Mouse (Mus musculus): ENCODE measurements around the gene Ppox. TPM values are rescaled to one million over a fixed set of nuclear protein-coding genes. Genes with fewer than 3 reads are reported as not detected.
"Not testable (repeated sequence)": the region's sequence is repeated elsewhere in the genome, so short reads cannot be mapped to it uniquely, and the experiment has no call there.

The Ppox gene
- polyA plus RNA-seq, 1 experiment from 2014 or later = 48.6 TPM

- no peak for ATAC-seq (replicated peaks; ENCODE audit: low FRiP score, low TSS enrichment, low read depth)
- H3K4me1 ChIP-seq (replicated peaks; ENCODE audit: control insufficient read depth, insufficient read depth, low read length) = peaks cover 47% of the 10 kb centered on the region
- WGBS = 11% methylated on average over 13 of the region's 13 CpGs
These were observed 33.5 kb downstream of the Ppox start for GRCm38 (mm10) chr1:171247453-171247841.

GRCm38 (mm10) chr1:171246709-171247452, 34.1 kb downstream of the Ppox start:
- Histone ChIP-seq H3K9ac (ENCODE audit: low read length) (peak overlapping the region; percentile 91), H3K27ac (ENCODE audit: low read depth) (peak overlapping the region; percentile 92), H3K4me3 (ENCODE audit: low read depth, low read length) (peak overlapping the region; percentile 89), H3K4me1 (replicated peaks; ENCODE audit: control insufficient read depth, insufficient read depth, low read length) (peaks cover 43% of the 10 kb centered on the region), H3K4me2 (ENCODE audit: low read length) (peak overlapping the region; percentile 69), H3K36me3 (ENCODE audit: control insufficient read depth, insufficient read depth, low read length) (peaks cover 33% of the 10 kb centered on the region), H3K9me3 (ENCODE audit: control insufficient read depth, low read length) (no peaks in the 10 kb centered on the region), H3K27me3 (replicated peaks; ENCODE audit: control insufficient read depth, insufficient read depth, low read length) (no peaks in the 10 kb centered on the region)
- peak; percentile 97 for DNase-seq (ENCODE audit: low spot score)
- ATAC-seq (replicated peaks; ENCODE audit: low FRiP score, low TSS enrichment, low read depth) = peak; percentile 92
- under 1% methylated on average over 41 of the region's 41 CpGs for WGBS

More at GRCm38 (mm10) chr1:171247453-171247841, 33.5 kb downstream of the Ppox start:
- no peaks in the 10 kb centered on the region for H3K27me3 ChIP-seq (replicated peaks; ENCODE audit: control insufficient read depth, insufficient read depth, low read length)
- peak overlapping the region; percentile 69 for H3K4me2 ChIP-seq (ENCODE audit: low read length)
- H3K36me3 ChIP-seq (ENCODE audit: control insufficient read depth, insufficient read depth, low read length) = peaks cover 28% of the 10 kb centered on the region
- H3K27ac ChIP-seq (ENCODE audit: low read depth) = peak overlapping the region; percentile 92
- peak overlapping the region; percentile 89 for H3K4me3 ChIP-seq (ENCODE audit: low read depth, low read length)
- DNase-seq (ENCODE audit: low spot score) = no peak
- peak overlapping the region; percentile 50 for H3K9ac ChIP-seq (ENCODE audit: low read length)
- H3K9me3 ChIP-seq (ENCODE audit: control insufficient read depth, low read length) = no peaks in the 10 kb centered on the region

- ATAC-seq (replicated peaks; ENCODE audit: low FRiP score, low TSS enrichment, low read depth) = no peak
- H3K4me2 ChIP-seq (ENCODE audit: low read length) = no peak overlapping the region
- H3K27me3 ChIP-seq (replicated peaks; ENCODE audit: control insufficient read depth, insufficient read depth, low read length) = no peaks in the 10 kb centered on the region
- no peaks in the 10 kb centered on the region for H3K9me3 ChIP-seq (ENCODE audit: control insufficient read depth, low read length)
- no peak overlapping the region for H3K4me3 ChIP-seq (ENCODE audit: low read depth, low read length)
- H3K4me1 ChIP-seq (replicated peaks; ENCODE audit: control insufficient read depth, insufficient read depth, low read length) = peaks cover 30% of the 10 kb centered on the region
- H3K9ac ChIP-seq (ENCODE audit: low read length) = no peak overlapping the region
- peaks cover 45% of the 10 kb centered on the region for H3K36me3 ChIP-seq (ENCODE audit: control insufficient read depth, insufficient read depth, low read length)
- 80% methylated on average over 8 of the region's 8 CpGs for WGBS
- no peak for DNase-seq (ENCODE audit: low spot score)
- no peak overlapping the region for H3K27ac ChIP-seq (ENCODE audit: low read depth)
These were observed 35.6 kb downstream of the Ppox start for GRCm38 (mm10) chr1:171245353-171245752.

- ATAC-seq (replicated peaks; ENCODE audit: low FRiP score, low TSS enrichment, low read depth); DNase-seq (ENCODE audit: low spot score); H3K4me2 ChIP-seq (ENCODE audit: low read length); H3K27ac ChIP-seq (ENCODE audit: low read depth); H3K4me3 ChIP-seq (ENCODE audit: low read depth, low read length); H3K27me3 ChIP-seq (replicated peaks; ENCODE audit: control insufficient read depth, insufficient read depth, low read length); H3K9ac ChIP-seq (ENCODE audit: low read length); H3K9me3 ChIP-seq (ENCODE audit: control insufficient read depth, low read length): not testable (repeated sequence)
- H3K4me1 ChIP-seq (replicated peaks; ENCODE audit: control insufficient read depth, insufficient read depth, low read length) = peaks cover 10% of the 10 kb centered on the region
- peaks cover 79% of the 10 kb centered on the region for H3K36me3 ChIP-seq (ENCODE audit: control insufficient read depth, insufficient read depth, low read length)
- 87% methylated on average over 12 of the region's 12 CpGs for WGBS
These were observed 39.0 kb downstream of the Ppox start for GRCm38 (mm10) chr1:171241952-171242351.

GRCm38 (mm10) chr1:171240911-171241310, 40.1 kb downstream of the Ppox start:
- peaks cover 89% of the 10 kb centered on the region for H3K36me3 ChIP-seq (ENCODE audit: control insufficient read depth, insufficient read depth, low read length)
- no peak for DNase-seq (ENCODE audit: low spot score)
- no peaks in the 10 kb centered on the region for H3K9me3 ChIP-seq (ENCODE audit: control insufficient read depth, low read length)
- no peak overlapping the region for H3K4me3 ChIP-seq (ENCODE audit: low read depth, low read length)
- no peak for ATAC-seq (replicated peaks; ENCODE audit: low FRiP score, low TSS enrichment, low read depth)
- H3K9ac ChIP-seq (ENCODE audit: low read length) = no peak overlapping the region
- no peak overlapping the region for H3K27ac ChIP-seq (ENCODE audit: low read depth)
- H3K27me3 ChIP-seq (replicated peaks; ENCODE audit: control insufficient read depth, insufficient read depth, low read length) = no peaks in the 10 kb centered on the region
- WGBS = 91% methylated on average over 10 of the region's 10 CpGs
- no peak overlapping the region for H3K4me2 ChIP-seq (ENCODE audit: low read length)
- H3K4me1 ChIP-seq (replicated peaks; ENCODE audit: control insufficient read depth, insufficient read depth, low read length) = peaks cover 5% of the 10 kb centered on the region

GRCm38 (mm10) chr1:171239992-171240744, 40.8 kb downstream of the Ppox start:
- 74% methylated on average over 15 of the region's 15 CpGs for WGBS
- no peak for DNase-seq (ENCODE audit: low spot score)
- no peak overlapping the region for H3K4me3 ChIP-seq (ENCODE audit: low read depth, low read length)
- H3K4me1 ChIP-seq (replicated peaks; ENCODE audit: control insufficient read depth, insufficient read depth, low read length) = no peaks in the 10 kb centered on the region; the same call in 1 of the 2 replicates
- H3K27ac ChIP-seq (ENCODE audit: low read depth) = no peak overlapping the region
- no peak overlapping the region for H3K4me2 ChIP-seq (ENCODE audit: low read length)
- peaks cover 91% of the 10 kb centered on the region for H3K36me3 ChIP-seq (ENCODE audit: control insufficient read depth, insufficient read depth, low read length)
- ATAC-seq (replicated peaks; ENCODE audit: low FRiP score, low TSS enrichment, low read depth) = no peak
- H3K9me3 ChIP-seq (ENCODE audit: control insufficient read depth, low read length) = no peaks in the 10 kb centered on the region
- no peak overlapping the region for H3K9ac ChIP-seq (ENCODE audit: low read length)
- H3K27me3 ChIP-seq (replicated peaks; ENCODE audit: control insufficient read depth, insufficient read depth, low read length) = no peaks in the 10 kb centered on the region

GRCm38 (mm10) chr1:171238463-171238862, 42.5 kb downstream of the Ppox start:
- H3K36me3 ChIP-seq (ENCODE audit: control insufficient read depth, insufficient read depth, low read length) = peaks cover 96% of the 10 kb centered on the region

GRCm38 (mm10) chr1:171237438-171237837, 43.5 kb downstream of the Ppox start:
- Histone ChIP-seq H3K9me3 (ENCODE audit: control insufficient read depth, low read length) (no peaks in the 10 kb centered on the region), H3K4me3 (ENCODE audit: low read depth, low read length) (no peak overlapping the region), H3K4me2 (ENCODE audit: low read length) (no peak overlapping the region), H3K27ac (ENCODE audit: low read depth) (no peak overlapping the region), H3K27me3 (replicated peaks; ENCODE audit: control insufficient read depth, insufficient read depth, low read length) (no peaks in the 10 kb centered on the region), H3K4me1 (replicated peaks; ENCODE audit: control insufficient read depth, insufficient read depth, low read length) (no peaks in the 10 kb centered on the region), H3K36me3 (ENCODE audit: control insufficient read depth, insufficient read depth, low read length) (peaks cover 89% of the 10 kb centered on the region), H3K9ac (ENCODE audit: low read length) (no peak overlapping the region)
- no peak for ATAC-seq (replicated peaks; ENCODE audit: low FRiP score, low TSS enrichment, low read depth)
- DNase-seq (ENCODE audit: low spot score) = no peak
- WGBS = 49% methylated on average over 6 of the region's 6 CpGs

More at GRCm38 (mm10) chr1:171238463-171238862, 42.5 kb downstream of the Ppox start:
- DNase-seq (ENCODE audit: low spot score) (peak; percentile 72), ATAC-seq (replicated peaks; ENCODE audit: low FRiP score, low TSS enrichment, low read depth) (peak; percentile 56)
- H3K9me3 ChIP-seq (ENCODE audit: control insufficient read depth, low read length) = no peaks in the 10 kb centered on the region
- WGBS = 67% methylated on average over 14 of the region's 14 CpGs
- H3K9ac ChIP-seq (ENCODE audit: low read length) = no peak overlapping the region
- no peak overlapping the region for H3K27ac ChIP-seq (ENCODE audit: low read depth)
- H3K4me3 ChIP-seq (ENCODE audit: low read depth, low read length) = no peak overlapping the region
- H3K4me1 ChIP-seq (replicated peaks; ENCODE audit: control insufficient read depth, insufficient read depth, low read length) = no peaks in the 10 kb centered on the region
- H3K4me2 ChIP-seq (ENCODE audit: low read length) = no peak overlapping the region
- no peaks in the 10 kb centered on the region for H3K27me3 ChIP-seq (replicated peaks; ENCODE audit: control insufficient read depth, insufficient read depth, low read length)

All from intestine, embryonic 14.5 days (tissue).